Mouse (Mus musculus) heart, embryonic 10.5 days (tissue): ENCODE measurements around the gene Cdc25b. TPM values are rescaled to one million over a fixed set of nuclear protein-coding genes. Genes with fewer than 3 reads are reported as not detected.
A peak's percentile ranks its signal among the peaks of the same experiment; 100 is the strongest.

Experiments used
- DNase-seq: peaks from one replicate; pipeline ENCODE4 v3.0.0-alpha.2; 2017; ENCODE audit warnings: low spot score
- H3K27ac ChIP-seq: fragments of 300-500 bp; sonication (generic); 2 replicates; pipeline ENCODE4 v1.5.1; 2016; ENCODE audit warnings: mild to moderate bottlenecking
- H3K27me3 ChIP-seq: fragments of 300-500 bp; sonication (generic); 2 replicates; pipeline ENCODE4 v1.6.1; 2016; ENCODE audit warnings: mild to moderate bottlenecking; ENCODE audit not compliant: poor library complexity, insufficient read depth, severe bottlenecking
- H3K36me3 ChIP-seq: fragments of 300-500 bp; sonication (generic); 2 replicates; pipeline ENCODE4 v1.6.1; 2016; ENCODE audit warnings: mild to moderate bottlenecking, moderate library complexity
- H3K4me1 ChIP-seq: fragments of 300-500 bp; sonication (generic); 2 replicates; pipeline ENCODE4 v1.6.1; 2016; ENCODE audit warnings: mild to moderate bottlenecking
- H3K4me3 ChIP-seq: fragments of 300-500 bp; sonication (generic); 2 replicates; pipeline ENCODE4 v1.5.1; 2016; ENCODE audit warnings: mild to moderate bottlenecking, moderate library complexity
- H3K9me3 ChIP-seq: fragments of 300-500 bp; sonication (generic); 2 replicates; pipeline ENCODE4 v1.6.1; 2016; ENCODE audit warnings: mild to moderate bottlenecking, moderate library complexity
- WGBS: fragments of 180-500 bp; shearing (Covaris S2); methylation state at CpG from one replicate; pipeline ENCODE4 v1.1.7; 2016; 5-methylcytosine and 5-hydroxymethylcytosine counted together
- polyA plus RNA-seq: library from polyadenylated mRNA; unstranded; fragments of >200 nt; fragmentation: Nextera tagmentation; extraction: Ambion mirVana; gene quantifications from 2 replicates; pipeline ENCODE4 v1.2.1, GENCODE M21; 2016

Cdc25b gene
- polyA plus RNA-seq, 1 experiment from 2014 or later: 27.8 TPM

GRCm38 (mm10) chr2:131167984-131168383 is 18.8 kb upstream of the Cdc25b start:
- no peak for DNase-seq
- H3K9me3 ChIP-seq: no peaks in the 10 kb centered on the region
- no peak overlapping the region for H3K27ac ChIP-seq
- H3K36me3 ChIP-seq: no peaks in the 10 kb centered on the region
- peaks cover 11% of the 10 kb centered on the region for H3K4me1 ChIP-seq
- 79% methylated on average over 6 of the region's 6 CpGs for WGBS
- H3K4me3 ChIP-seq: no peak overlapping the region
- H3K27me3 ChIP-seq: peaks cover 45% of the 10 kb centered on the region

GRCm38 (mm10) chr2:131168914-131169313 is 17.8 kb upstream of the Cdc25b start:
- Histone ChIP-seq H3K27ac (no peak overlapping the region), H3K9me3 (no peaks in the 10 kb centered on the region), H3K36me3 (no peaks in the 10 kb centered on the region), H3K4me3 (no peak overlapping the region), H3K27me3 (peaks cover 54% of the 10 kb centered on the region), H3K4me1 (peaks cover 11% of the 10 kb centered on the region)
- 70% methylated on average over 1 of the region's 1 CpGs for WGBS
- DNase-seq: no peak

DNA sequence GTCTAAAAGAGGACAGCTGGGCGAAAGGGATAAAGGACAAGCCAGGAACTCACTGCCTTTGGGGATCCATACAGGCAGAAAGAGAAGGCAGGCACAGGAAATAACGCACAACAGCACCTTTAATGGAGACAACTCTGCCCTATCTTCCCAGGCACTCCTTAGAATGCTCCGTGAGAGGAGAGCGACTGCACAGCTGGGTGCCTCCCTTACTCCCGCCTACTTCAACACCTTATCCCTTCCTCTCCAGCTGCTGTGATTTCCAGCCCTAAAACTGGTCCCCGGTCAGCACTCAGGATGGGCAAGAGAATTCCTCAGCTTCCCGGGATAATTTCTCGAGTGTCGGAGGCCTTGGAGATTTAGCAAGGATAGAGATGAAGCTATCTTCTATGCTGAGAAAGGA is 15.8 kb upstream of the Cdc25b start:
- WGBS: 9% methylated on average over 9 of the region's 9 CpGs
- DNase-seq: no peak
- peaks cover 57% of the 10 kb centered on the region for H3K27me3 ChIP-seq
- H3K27ac ChIP-seq: no peak overlapping the region
- peak overlapping the region; percentile 55 for H3K4me3 ChIP-seq
- no peaks in the 10 kb centered on the region for H3K9me3 ChIP-seq
- peaks cover 19% of the 10 kb centered on the region for H3K4me1 ChIP-seq
- no peaks in the 10 kb centered on the region for H3K36me3 ChIP-seq

DNA sequence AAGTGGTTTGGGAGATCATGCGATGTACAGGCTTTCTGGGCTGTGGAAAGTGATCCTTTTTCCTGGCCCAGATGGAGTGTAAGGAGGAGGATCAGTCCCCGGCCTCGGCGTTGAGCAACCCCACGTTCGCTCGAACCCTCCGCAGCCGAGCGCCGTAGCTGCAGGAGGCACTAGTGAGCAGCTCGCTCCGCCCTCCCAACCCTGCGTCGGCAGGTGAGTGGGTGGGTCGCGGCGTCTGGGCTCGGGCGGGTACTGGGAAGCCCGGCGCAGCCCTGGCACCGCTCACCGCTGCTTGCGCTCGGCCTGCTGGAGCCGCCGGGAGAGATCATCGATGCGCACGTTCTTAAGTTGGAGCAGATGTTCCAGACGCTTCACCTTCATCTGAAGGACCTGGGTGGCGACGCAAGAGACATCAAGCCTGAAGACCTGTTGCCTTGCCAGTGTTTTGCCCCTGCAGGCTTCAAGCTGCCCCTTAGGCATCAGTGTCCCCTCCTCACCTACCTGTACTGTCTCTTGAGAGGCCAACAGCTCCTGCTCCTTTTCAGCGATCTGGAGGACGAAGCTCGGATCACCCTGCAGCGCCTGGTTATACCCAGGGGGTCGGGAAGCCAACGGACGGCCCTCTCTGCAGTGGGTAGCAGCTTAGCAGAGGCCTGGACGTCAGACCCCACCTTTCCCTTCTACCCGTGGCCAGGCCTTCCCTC is 15.2 kb upstream of the Cdc25b start:
- Histone ChIP-seq H3K36me3 (no peaks in the 10 kb centered on the region), H3K4me1 (peaks cover 22% of the 10 kb centered on the region), H3K27me3 (peaks cover 57% of the 10 kb centered on the region), H3K27ac (no peak overlapping the region), H3K4me3 (peak overlapping the region; percentile 55), H3K9me3 (no peaks in the 10 kb centered on the region)
- no peak for DNase-seq
- WGBS: 3% methylated on average over 43 of the region's 43 CpGs

DNA sequence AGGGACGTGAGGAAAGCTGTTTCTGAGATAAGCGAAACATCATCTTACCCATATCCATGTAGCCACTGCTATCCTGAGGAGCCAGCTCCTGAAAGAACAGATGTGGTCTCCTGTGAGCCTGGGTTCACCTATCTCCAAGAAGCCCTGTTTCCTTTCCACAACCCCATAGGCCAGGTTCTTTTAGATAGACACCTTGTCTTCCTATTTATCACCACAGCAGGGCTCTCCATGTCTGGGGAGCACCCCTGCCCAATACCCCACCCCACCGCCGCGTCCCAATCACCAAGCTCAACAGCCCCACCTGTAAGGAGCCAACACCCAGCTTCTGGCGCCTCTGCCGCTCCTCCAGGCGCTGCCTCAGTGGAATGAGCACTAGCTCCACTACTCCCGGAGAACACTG is 14.4 kb upstream of the Cdc25b start:
- Histone ChIP-seq H3K36me3 (peaks cover 5% of the 10 kb centered on the region), H3K4me1 (peaks cover 30% of the 10 kb centered on the region), H3K9me3 (no peaks in the 10 kb centered on the region), H3K4me3 (no peak overlapping the region), H3K27me3 (peaks cover 57% of the 10 kb centered on the region), H3K27ac (no peak overlapping the region)
- DNase-seq: no peak
- 25% methylated on average over 9 of the region's 9 CpGs for WGBS

- peak; percentile 88 for DNase-seq
- H3K4me1 ChIP-seq: peaks cover 51% of the 10 kb centered on the region
- 5% methylated on average over 11 of the region's 11 CpGs for WGBS
- H3K27ac ChIP-seq: no peak overlapping the region
- no peaks in the 10 kb centered on the region for H3K9me3 ChIP-seq
- H3K4me3 ChIP-seq: peak overlapping the region; percentile 59
- H3K36me3 ChIP-seq: peaks cover 14% of the 10 kb centered on the region
- H3K27me3 ChIP-seq: peaks cover 46% of the 10 kb centered on the region
Measured at GRCm38 (mm10) chr2:131174700-131175099, 12.0 kb upstream of the Cdc25b start.

DNA sequence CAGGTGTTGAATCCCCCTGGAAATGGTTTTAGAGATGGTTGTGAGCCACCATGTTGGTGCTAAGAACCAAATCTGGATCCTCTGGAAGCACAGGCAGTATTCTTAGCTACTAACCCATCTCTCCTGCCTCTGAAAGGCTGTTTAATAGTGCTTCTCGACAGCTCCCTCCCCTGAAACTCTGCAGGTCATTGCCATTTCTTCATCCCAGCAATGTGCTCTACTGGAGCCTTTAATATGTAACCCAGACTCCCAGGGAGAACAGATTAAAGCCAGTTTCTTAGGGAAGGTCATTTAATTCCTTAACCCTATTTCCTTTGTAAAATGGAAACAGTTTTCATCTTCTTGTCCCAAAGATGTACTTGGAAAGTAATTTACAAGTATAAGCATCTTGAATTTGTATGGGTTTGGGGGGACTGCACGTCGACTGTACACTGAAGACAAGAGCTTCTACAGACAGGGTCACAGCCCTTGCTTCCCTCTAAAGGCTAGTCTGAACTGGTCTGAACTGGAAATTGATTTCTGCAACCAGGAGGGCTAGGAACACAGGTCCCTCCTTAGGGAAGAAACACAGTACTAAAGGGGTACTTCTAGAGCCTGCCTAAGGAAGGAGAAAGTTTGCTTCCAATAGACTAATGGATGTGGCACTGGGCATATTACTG is 11.3 kb upstream of the Cdc25b start:
- Histone ChIP-seq H3K4me3 (no peak overlapping the region), H3K9me3 (no peaks in the 10 kb centered on the region), H3K36me3 (peaks cover 14% of the 10 kb centered on the region), H3K4me1 (peaks cover 51% of the 10 kb centered on the region), H3K27ac (no peak overlapping the region), H3K27me3 (peaks cover 39% of the 10 kb centered on the region)
- WGBS: 72% methylated on average over 3 of the region's 3 CpGs
- DNase-seq: no peak

DNA sequence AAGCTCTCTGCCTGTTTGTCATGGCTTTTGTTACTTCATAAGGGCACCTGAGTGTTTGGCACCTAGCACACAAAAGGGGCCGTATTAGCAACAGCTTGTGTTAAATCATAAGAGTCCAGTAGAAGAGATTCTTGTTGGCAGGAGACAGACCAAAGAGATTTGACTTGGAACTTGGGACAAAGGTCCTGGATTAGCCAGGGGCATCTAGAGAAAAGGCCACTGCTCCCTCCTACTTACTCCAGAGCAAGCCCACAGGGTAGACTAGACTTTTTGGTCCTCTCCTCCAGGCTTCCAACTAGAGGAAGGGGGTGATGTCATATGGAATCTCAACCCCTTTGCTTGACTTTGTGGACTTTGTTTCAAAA is 10.8 kb upstream of the Cdc25b start:
- Histone ChIP-seq H3K4me1 (peaks cover 51% of the 10 kb centered on the region), H3K9me3 (no peaks in the 10 kb centered on the region), H3K27ac (no peak overlapping the region), H3K27me3 (peaks cover 33% of the 10 kb centered on the region), H3K36me3 (peaks cover 14% of the 10 kb centered on the region), H3K4me3 (no peak overlapping the region)
- 97% methylated on average over 1 of the region's 1 CpGs for WGBS
- DNase-seq: no peak

DNA sequence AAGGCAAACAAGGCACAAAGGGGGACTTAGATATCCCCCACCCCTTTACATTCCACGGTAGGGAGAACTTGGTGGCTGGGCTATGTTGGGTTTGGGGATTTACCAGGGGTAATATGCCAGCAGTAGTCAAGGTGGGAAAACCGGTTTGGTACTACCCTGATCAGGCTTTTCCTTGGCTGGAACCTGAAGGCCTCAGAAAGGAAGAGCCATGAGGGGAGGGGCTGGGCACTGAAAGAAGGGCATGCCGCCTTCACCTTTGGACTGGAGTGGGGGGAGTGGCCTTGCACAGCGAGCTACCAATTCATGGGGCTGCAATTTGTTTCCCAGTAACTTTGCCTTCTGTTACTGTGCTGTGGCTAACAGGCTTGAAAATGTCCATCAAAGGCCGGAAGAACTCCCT is 10.3 kb upstream of the Cdc25b start:
- no peak overlapping the region for H3K4me3 ChIP-seq
- no peak overlapping the region for H3K27ac ChIP-seq
- no peak for DNase-seq
- H3K9me3 ChIP-seq: no peaks in the 10 kb centered on the region
- WGBS: 61% methylated on average over 5 of the region's 5 CpGs
- peaks cover 46% of the 10 kb centered on the region for H3K4me1 ChIP-seq
- H3K36me3 ChIP-seq: peaks cover 14% of the 10 kb centered on the region
- H3K27me3 ChIP-seq: peaks cover 28% of the 10 kb centered on the region

DNA sequence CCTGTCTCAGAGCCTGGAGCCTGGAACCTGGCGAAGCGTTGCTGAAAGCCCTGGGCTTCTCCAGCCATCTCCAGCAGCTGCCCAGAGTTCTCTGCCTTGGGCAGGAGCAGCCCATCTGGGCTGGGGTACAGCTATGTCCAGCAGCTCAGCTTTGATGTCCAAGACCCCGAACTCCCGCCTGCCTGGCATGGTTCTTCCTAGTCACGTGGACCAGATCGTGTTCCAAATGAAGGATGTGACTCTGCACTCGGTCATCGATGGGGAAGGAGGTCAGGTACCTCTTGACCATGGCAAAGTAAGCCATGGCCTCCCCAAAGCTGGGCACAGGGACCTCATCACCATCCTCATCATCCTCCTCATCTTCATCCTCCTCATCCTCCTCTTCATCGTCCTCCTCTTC is 8.8 kb upstream of the Cdc25b start:
- Histone ChIP-seq H3K4me3 (peak overlapping the region; percentile 81; the same call in 1 of the 2 replicates), H3K9me3 (no peaks in the 10 kb centered on the region), H3K36me3 (peaks cover 14% of the 10 kb centered on the region), H3K4me1 (peaks cover 40% of the 10 kb centered on the region), H3K27me3 (peaks cover 13% of the 10 kb centered on the region), H3K27ac (peak overlapping the region; percentile 16; the same call in 1 of the 2 replicates)
- 85% methylated on average over 9 of the region's 9 CpGs for WGBS
- DNase-seq: no peak

DNA sequence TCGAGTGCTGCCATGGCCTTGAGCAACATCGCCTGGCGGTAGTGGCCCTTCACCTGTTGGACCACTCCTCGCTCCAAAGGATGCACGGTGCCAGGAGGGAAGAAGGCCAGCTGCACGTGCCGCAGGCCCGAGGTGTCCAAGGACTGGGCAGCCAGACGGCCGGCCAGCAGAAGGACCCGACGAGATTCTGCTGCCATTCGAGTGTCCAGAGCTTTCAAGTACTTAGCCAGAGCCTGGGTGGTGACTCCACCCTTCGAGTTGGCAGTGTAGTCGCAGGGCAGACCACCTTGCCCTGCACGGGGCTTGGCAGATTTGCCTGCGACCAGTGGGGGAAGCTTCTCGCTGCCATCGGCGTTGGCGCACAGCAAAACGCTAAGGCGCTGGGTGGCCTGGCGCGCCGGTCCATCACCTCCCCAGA is 7.9 kb upstream of the Cdc25b start:
- H3K4me1 ChIP-seq: peaks cover 40% of the 10 kb centered on the region
- peaks cover 14% of the 10 kb centered on the region for H3K36me3 ChIP-seq
- H3K27ac ChIP-seq: peak overlapping the region; percentile 92
- DNase-seq: peak; percentile 82
- 37% methylated on average over 26 of the region's 26 CpGs for WGBS
- H3K9me3 ChIP-seq: no peaks in the 10 kb centered on the region
- peaks cover 9% of the 10 kb centered on the region for H3K27me3 ChIP-seq
- H3K4me3 ChIP-seq: peak overlapping the region; percentile 81

DNA sequence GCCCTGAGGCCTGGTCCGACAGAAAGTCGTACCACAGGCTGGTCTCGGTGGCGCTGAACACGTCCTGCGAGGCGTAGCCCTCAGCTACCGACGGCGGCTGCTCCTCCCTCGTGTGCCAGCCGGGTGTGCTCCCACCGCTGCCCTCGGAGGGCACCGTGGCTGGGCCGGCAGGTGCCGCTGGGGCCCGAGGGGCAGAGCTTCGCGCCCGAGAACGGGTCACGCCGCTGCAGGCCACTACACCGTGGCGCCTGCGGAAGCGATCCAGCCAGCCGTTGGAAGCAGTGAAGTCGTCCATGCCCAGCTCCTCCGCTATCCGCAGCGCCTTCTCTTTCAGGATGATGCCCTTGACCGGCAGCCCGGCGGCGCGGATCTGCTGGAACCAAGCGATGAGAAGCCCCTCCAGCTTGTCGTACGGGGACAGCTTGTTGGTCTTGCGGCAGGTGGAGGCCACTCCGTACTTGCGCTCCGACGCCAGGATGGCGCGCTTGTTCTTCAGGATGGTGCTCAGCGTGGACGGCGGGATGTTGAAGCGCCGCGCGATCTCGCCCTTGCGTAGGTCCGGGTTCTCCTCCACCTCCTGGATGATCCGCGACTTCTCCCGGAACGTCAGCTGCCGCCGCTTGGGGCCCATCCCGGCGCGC is 7.4 kb upstream of the Cdc25b start:
- Histone ChIP-seq H3K27me3 (0 out of 2 replicates have a peak, but pooled peaks cover 4% of the 10 kb centered on the region), H3K4me3 (peak overlapping the region; percentile 81), H3K4me1 (peaks cover 37% of the 10 kb centered on the region), H3K27ac (peak overlapping the region; percentile 92), H3K9me3 (no peaks in the 10 kb centered on the region), H3K36me3 (peaks cover 14% of the 10 kb centered on the region)
- DNase-seq: peak; percentile 84
- WGBS: under 1% methylated on average over 67 of the region's 67 CpGs

DNA sequence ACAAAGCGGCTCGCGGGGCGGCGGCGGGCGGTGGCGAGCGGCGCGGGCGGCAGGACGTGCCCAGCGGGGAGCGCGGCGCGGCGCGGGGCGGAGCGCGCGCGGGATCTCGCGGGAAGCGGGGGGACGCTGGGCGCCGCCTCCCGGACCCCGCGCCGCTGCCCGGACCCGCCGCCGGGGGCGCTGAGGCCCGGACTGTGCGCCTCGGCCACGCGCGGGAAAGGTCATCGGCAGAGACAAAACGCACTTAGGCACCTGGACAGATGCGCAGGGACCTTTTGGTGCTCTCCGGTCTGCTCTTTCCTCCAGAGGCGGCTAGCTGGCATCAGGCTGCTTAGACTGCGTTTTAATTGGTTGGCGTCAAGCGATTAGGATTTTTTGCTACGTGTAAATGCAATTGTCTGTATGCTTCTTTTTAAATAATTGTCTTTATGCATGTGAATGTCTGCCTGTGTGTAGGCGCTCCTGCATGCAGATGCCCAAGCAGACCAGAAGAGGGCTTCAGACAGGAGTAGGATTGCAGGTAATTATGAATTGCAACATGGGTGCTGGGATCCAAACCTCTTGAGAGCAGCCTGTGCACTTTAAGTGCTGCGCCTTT is 6.7 kb upstream of the Cdc25b start, which contains the start of gene Cenpb:
TSS of gene Cenpb (minus strand) at position 78 of the 598 bp plus-strand sequence.
- 5% methylated on average over 39 of the region's 57 CpGs for WGBS
- Histone ChIP-seq H3K36me3 (peaks cover 14% of the 10 kb centered on the region), H3K4me1 (peaks cover 32% of the 10 kb centered on the region), H3K9me3 (no peaks in the 10 kb centered on the region), H3K27me3 (0 out of 2 replicates have a peak, but pooled peaks cover 4% of the 10 kb centered on the region), H3K27ac (peak within 1 kb of the TSS; percentile 92), H3K4me3 (peak within 1 kb of the TSS; percentile 81)
- DNase-seq: no peak
